Mouse (Mus musculus): ENCODE results near the gene Zfp52. TPM values are rescaled to one million over a fixed set of nuclear protein-coding genes. Genes with fewer than 3 reads are reported as not detected.

Zfp52 gene
- polyA plus RNA-seq, 1 experiment, result 17.9 TPM

DNA sequence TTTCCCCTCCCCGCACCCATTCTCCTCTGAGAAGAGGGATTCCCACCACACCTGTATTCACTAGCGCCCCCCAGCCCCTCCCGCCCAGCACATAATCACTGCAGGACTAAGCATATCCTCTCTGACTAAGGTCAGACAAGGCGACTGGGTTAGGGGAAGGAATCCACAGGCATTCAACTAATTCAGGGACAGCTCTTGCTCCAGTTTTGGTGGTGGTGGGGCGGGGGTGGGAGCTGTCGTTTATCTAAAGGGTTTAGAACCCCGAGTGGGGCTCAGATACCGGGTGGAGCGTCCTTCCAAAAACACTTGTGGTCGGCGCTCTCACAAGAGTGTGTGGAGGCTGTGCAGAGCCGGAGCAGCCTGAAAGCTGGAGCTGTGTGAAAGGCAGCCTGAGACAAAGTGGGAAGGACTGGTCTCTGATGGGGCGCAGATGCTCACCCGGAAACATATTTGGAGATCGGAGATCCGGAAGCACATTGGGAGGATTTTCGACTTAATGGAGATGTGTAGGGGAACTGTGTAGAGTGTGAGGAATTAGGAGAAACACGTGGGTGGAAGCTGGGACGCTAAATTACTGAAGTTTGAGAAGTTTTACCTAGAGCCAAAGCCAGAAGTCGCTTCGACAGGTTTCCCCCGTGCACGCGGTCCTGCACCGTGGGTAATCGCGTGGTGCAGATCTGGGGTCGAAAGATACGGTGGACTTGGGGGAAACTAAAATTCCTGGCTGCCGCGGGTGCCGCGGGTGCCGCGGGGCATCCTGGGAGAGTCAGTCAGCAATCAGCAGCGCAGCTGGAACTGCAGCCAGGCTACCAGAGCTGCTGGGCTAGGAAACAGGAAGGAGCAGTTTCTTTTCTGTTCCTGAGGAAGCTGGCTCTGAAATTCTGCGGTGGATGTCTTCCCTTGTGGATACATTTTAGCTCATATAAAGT, 18.9 kb upstream of the Zfp52 start:
- peak overlapping the region; percentile 99 for H3K27ac ChIP-seq (ENCODE audit: insufficient read depth, low read length)
- TF ChIP-seq CTCF (IDR thresholded peaks at IDR 0.05; ENCODE audit: borderline replicate concordance, insufficient read depth, low read length) (no peak), POLR2A (IDR thresholded peaks at IDR 0.05; ENCODE audit: low read depth, low read length) (peak; percentile 78)
- H3K4me1 ChIP-seq (ENCODE audit: control insufficient read depth, insufficient read depth, low read length), result peaks cover 4% of the 10 kb centered on the region
- peak overlapping the region; percentile 66 for H3K4me3 ChIP-seq (ENCODE audit: insufficient read depth, low read length)

DNA sequence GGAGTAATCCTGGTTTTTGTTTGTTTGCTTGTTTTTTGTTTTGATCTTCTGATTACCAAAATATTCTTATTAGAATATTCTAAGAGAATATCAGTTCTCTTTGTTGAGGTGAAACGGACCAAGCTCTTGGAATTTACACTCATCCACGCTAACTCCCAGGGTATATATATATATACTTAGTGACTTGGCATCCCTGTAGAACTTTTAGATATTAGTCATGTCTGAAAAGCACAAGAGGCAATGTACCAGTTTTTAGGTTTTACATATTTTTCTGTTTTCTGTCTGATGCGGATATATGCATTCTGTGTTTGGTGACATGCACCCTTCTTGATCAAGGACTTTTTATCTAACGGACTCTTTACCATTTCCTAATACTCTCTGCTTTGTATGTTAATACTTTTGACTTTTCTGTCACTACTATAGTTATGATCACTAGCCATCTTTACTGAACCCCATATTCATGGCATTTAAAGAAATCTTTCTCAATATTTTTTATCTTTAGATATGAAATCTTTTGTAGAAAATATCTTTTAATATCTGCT, 18.1 kb upstream of the Zfp52 start:
- H3K4me3 ChIP-seq (ENCODE audit: insufficient read depth, low read length), result peak overlapping the region; percentile 66
- TF ChIP-seq POLR2A (IDR thresholded peaks at IDR 0.05; ENCODE audit: low read depth, low read length) (no peak), CTCF (IDR thresholded peaks at IDR 0.05; ENCODE audit: borderline replicate concordance, insufficient read depth, low read length) (no peak)
- peaks cover 4% of the 10 kb centered on the region for H3K4me1 ChIP-seq (ENCODE audit: control insufficient read depth, insufficient read depth, low read length)
- H3K27ac ChIP-seq (ENCODE audit: insufficient read depth, low read length), result peak overlapping the region; percentile 99

DNA sequence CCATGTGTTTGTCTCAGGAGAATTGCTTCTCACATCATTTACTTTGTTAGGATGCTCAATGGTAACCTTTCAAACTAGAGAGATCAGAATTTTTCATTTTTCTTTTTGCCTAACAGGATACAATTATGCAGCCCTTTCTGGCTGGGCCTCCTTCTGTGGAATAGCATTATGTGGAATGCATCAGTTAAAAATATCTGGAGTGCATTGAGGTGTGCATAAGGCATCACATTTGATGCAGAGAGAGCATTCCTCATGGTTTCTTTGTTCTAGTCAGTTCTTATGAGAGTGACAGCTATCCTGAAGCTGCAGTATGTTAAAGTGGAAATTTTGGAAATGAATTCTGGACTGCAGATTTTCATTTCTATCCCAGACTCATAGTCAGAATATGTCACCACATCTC, 9.1 kb upstream of the Zfp52 start:
- TF ChIP-seq CTCF (IDR thresholded peaks at IDR 0.05; ENCODE audit: borderline replicate concordance, insufficient read depth, low read length) (no peak), POLR2A (IDR thresholded peaks at IDR 0.05; ENCODE audit: low read depth, low read length) (no peak)
- Histone ChIP-seq H3K27ac (ENCODE audit: insufficient read depth, low read length) (no peak overlapping the region), H3K4me3 (ENCODE audit: insufficient read depth, low read length) (no peak overlapping the region), H3K4me1 (ENCODE audit: control insufficient read depth, insufficient read depth, low read length) (no peaks in the 10 kb centered on the region)

DNA sequence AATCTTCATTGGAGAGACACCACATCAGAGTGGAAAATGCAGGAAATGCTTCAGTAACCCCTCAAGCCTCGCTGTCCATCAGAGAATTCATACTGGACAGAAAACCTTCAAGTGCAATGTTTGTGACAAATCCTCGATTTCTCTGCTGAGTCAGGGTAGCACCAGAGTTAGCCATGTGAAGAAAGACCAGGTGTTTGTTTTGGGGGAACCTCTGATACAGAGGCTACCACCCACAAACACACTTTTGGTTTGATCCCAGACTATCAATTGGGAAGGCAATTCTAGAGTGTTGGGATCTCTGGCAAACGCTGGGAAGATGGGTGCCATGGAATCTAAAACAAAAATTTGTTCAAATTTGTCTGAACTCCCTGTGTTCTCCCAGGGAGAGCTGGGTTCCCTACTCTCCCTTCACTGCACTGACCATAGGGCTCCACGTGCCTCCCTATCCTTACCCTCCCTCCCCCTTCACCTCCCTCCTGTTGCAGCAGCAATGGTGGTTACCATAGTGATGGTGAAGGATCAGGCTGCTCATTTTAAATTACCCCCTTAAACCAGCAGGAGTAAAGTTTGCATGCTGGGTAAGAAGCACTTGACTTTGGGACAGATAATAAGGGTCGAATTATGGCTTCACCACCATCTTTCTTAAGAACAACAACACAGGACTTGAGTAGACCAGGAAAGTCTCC, 4.6 kb upstream of the Zfp52 start:
- Histone ChIP-seq H3K4me3 (ENCODE audit: insufficient read depth, low read length) (no peak overlapping the region), H3K4me1 (ENCODE audit: control insufficient read depth, insufficient read depth, low read length) (peaks cover 6% of the 10 kb centered on the region), H3K27ac (ENCODE audit: insufficient read depth, low read length) (no peak overlapping the region)
- TF ChIP-seq POLR2A (IDR thresholded peaks at IDR 0.05; ENCODE audit: low read depth, low read length) (no peak), CTCF (IDR thresholded peaks at IDR 0.05; ENCODE audit: borderline replicate concordance, insufficient read depth, low read length) (no peak)

DNA sequence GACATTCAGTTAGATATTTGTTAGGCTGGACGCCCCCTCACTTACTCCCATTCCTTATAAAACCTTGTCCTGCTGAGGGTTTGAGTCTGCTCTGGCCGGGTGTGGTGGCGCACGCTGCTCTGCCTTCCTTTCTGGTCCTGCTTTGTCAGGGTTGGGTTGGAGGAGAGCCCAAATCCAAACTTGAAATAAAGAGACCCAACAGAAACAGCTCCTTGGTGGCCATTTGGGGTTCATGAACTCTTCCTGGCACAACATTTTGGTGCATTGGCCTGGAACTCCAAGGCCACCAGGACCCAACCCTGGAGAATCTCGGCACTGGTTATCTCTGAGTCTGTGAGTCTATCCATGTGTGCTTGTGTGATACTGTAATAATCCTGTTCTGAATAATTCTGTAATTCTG, 3.7 kb upstream of the Zfp52 start:
- TF ChIP-seq CTCF (IDR thresholded peaks at IDR 0.05; ENCODE audit: borderline replicate concordance, insufficient read depth, low read length) (no peak), POLR2A (IDR thresholded peaks at IDR 0.05; ENCODE audit: low read depth, low read length) (no peak)
- Histone ChIP-seq H3K27ac (ENCODE audit: insufficient read depth, low read length) (peak overlapping the region; percentile 95), H3K4me3 (ENCODE audit: insufficient read depth, low read length) (peak overlapping the region; percentile 53; the same call in 1 of the 2 replicates), H3K4me1 (ENCODE audit: control insufficient read depth, insufficient read depth, low read length) (peaks cover 6% of the 10 kb centered on the region)

DNA sequence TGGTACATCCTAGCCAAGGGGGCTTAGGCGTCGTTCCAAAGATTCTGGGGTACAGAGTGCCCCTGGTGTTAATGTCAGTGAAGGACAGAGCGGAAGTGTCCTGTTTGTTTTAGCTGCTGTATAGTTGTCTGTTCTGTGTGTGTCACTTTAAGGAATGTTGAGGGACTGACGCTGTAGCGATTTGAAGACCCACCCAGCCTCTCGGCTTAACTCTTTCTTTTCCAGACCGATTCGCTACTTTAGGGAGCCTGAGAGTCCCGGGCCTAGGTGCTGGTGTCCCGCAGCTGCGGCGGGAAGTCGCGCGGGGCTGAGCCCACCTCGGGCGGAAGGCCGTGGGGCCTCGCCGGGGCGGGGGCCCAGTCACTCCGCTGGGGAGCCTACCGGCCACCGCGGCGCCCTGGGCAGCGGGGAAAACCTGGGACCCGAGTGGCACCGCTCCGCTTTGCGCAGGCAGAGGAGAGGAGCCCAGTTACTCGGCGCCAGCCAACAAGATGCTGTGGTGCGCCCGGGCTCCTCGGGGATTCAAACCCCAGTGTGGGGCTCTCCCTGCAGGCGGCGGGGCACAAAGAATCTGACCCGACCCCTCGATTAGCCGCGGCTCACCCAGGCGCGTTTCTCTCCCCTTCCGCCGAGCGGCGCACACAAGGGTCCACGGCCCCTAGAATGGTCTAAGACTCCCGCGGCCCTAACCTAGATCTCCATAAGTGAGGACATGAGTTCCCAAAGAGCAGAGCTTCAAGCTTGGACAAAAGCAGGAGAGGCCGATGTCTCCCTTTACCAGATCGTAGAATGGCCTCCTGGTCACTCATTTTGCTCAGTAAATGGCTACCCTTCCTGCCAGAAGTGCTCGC, 3.0 kb upstream of the Zfp52 start:
- H3K4me1 ChIP-seq (ENCODE audit: control insufficient read depth, insufficient read depth, low read length), result peaks cover 6% of the 10 kb centered on the region
- peak overlapping the region; percentile 53 for H3K4me3 ChIP-seq (ENCODE audit: insufficient read depth, low read length)
- H3K27ac ChIP-seq (ENCODE audit: insufficient read depth, low read length), result peak overlapping the region; percentile 95
- TF ChIP-seq CTCF (IDR thresholded peaks at IDR 0.05; ENCODE audit: borderline replicate concordance, insufficient read depth, low read length), result no peak
- TF ChIP-seq POLR2A (IDR thresholded peaks at IDR 0.05; ENCODE audit: low read depth, low read length), result peak; percentile 68

DNA sequence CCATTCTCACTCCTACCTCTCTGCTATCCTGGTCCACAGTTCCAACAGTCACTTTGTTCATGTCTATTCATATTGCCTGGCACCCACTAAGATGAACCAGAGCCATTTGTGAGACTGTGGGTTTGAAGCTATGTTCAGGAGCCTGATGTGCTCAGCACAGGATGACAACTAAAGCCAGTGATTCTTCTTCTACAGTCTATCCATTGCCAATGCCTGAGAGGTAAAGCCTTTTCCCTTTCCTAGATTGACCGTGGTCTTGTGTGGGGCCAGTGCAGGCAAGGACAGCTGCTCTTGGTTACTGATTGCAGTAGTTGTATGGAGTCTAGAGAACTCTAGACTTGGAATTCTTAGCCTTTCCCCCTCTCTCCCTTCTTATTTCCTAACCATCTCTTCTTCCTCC, 1.4 kb upstream of the Zfp52 start:
- TF ChIP-seq CTCF (IDR thresholded peaks at IDR 0.05; ENCODE audit: borderline replicate concordance, insufficient read depth, low read length), result no peak
- no peak for TF ChIP-seq POLR2A (IDR thresholded peaks at IDR 0.05; ENCODE audit: low read depth, low read length)
- H3K4me1 ChIP-seq (ENCODE audit: control insufficient read depth, insufficient read depth, low read length), result peaks cover 6% of the 10 kb centered on the region
- no peak overlapping the region for H3K4me3 ChIP-seq (ENCODE audit: insufficient read depth, low read length)
- H3K27ac ChIP-seq (ENCODE audit: insufficient read depth, low read length), result peak overlapping the region; percentile 87

DNA sequence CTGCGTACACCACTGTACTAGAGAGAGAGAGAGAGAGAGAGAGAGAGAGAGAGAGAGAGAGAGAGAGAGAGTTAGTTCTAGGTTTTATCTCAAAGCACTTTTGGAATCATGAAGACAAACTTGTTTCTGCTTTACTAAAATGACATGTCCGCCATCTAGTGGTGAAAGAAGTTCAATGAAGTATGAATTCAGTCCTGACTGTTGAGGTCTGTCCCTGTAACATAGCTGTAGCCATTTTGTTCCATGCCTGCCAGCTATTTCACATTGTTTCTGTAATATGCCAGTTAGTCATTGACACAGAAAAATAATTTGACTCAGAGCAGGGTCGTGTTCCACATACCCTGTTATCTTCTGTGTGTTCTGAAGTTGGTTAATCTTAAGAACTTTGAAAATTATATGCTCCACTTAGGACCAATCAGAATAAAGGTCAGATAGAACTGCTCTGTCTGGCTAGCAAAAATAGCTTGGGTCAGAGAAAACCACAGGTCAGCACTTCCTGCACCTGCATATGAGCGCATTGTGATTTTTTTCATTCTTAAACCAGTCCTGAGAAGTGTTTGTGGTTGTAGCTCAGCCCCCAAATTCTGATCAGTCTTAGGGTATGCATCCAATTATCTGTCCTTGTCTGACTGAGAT, 761 bp upstream of the Zfp52 start:
- H3K4me3 ChIP-seq (ENCODE audit: insufficient read depth, low read length), result no peak overlapping the region
- H3K27ac ChIP-seq (ENCODE audit: insufficient read depth, low read length), result peak overlapping the region; percentile 87
- peaks cover 6% of the 10 kb centered on the region for H3K4me1 ChIP-seq (ENCODE audit: control insufficient read depth, insufficient read depth, low read length)
- TF ChIP-seq CTCF (IDR thresholded peaks at IDR 0.05; ENCODE audit: borderline replicate concordance, insufficient read depth, low read length) (0 out of 2 replicates have a peak, but pooled peaks have one; percentile 8), POLR2A (IDR thresholded peaks at IDR 0.05; ENCODE audit: low read depth, low read length) (peak; percentile 22; the same call in 1 of the 2 replicates)

Measured in embryonic fibroblast, embryonic 13.5 days (primary cell).